Mouse (Mus musculus) stomach, postnatal 0 days (tissue): ENCODE measurements around the gene Adcy2. TPM values are rescaled to one million over a fixed set of nuclear protein-coding genes. Genes with fewer than 3 reads are reported as not detected.

Experiments used
- ATAC-seq: fragments of 200-750 bp; cut with Nextera tagmentation; 2 replicates; pipeline ENCODE4 v1.8.0; 2017; ENCODE audit not compliant: low FRiP score, low TSS enrichment
- DNase-seq: peaks from one replicate; pipeline ENCODE4 v3.0.0-alpha.2; 2016; ENCODE audit warnings: low spot score
- H3K27ac ChIP-seq: fragments of 300-500 bp; sonication (generic); replicated peaks from 2 replicates; pipeline ENCODE4 v1.5.1; 2014; ENCODE audit warnings: mild to moderate bottlenecking, control low read depth
- H3K27me3 ChIP-seq: fragments of 300-500 bp; sonication (generic); 2 replicates; pipeline ENCODE4 v1.6.1; 2014; ENCODE audit warnings: low read length; ENCODE audit not compliant: control insufficient read depth, insufficient read depth
- H3K36me3 ChIP-seq: fragments of 300-500 bp; sonication (generic); 2 replicates; pipeline ENCODE4 v1.6.1; 2014; ENCODE audit warnings: low read length, mixed read lengths; ENCODE audit not compliant: control insufficient read depth, insufficient read depth
- H3K4me1 ChIP-seq: fragments of 300-500 bp; sonication (generic); replicated peaks from 2 replicates; pipeline ENCODE4 v1.6.1; 2014; ENCODE audit warnings: antibody characterized with exemption; ENCODE audit not compliant: control insufficient read depth, insufficient read depth
- H3K4me2 ChIP-seq: fragments of 300-500 bp; sonication (generic); replicated peaks from 2 replicates; pipeline ENCODE4 v1.6.1; 2014; ENCODE audit warnings: low read depth, mild to moderate bottlenecking, control low read depth, moderate library complexity
- H3K4me3 ChIP-seq: fragments of 300-500 bp; sonication (generic); 2 replicates; pipeline ENCODE4 v1.5.1; 2014; ENCODE audit warnings: low read depth, low read length, control low read depth
- H3K9ac ChIP-seq: fragments of 300-500 bp; sonication (generic); 2 replicates; pipeline ENCODE4 v1.6.1; 2014; ENCODE audit warnings: mild to moderate bottlenecking, low read length, control low read depth, mixed read lengths
- H3K9me3 ChIP-seq: fragments of 300-500 bp; sonication (generic); 2 replicates; pipeline ENCODE4 v1.6.1; 2016; ENCODE audit warnings: low read length; ENCODE audit not compliant: control insufficient read depth
- CTCF ChIP-seq: IDR thresholded peaks from 2 replicates; pipeline ENCODE4 v1.5.1; 2016; ENCODE audit warnings: antibody characterized with exemption, low read depth, mild to moderate bottlenecking, moderate library complexity
- EP300 ChIP-seq: optimal IDR thresholded peaks from 2 replicates; pipeline ENCODE3; 2016; ENCODE audit warnings: antibody characterized with exemption
- WGBS: fragments of 180-500 bp; shearing (Covaris S2); extraction: QIAGEN DNeasy Blood & Tissue Kit; methylation state at CpG from one replicate; pipeline ENCODE4 v1.1.7; 2014; 5-methylcytosine and 5-hydroxymethylcytosine counted together
- polyA plus RNA-seq: library from polyadenylated mRNA; unstranded; fragments of >200 nt; fragmentation: Nextera tagmentation; extraction: Ambion mirVana; gene quantifications from 2 replicates; pipeline ENCODE4 v1.2.1, GENCODE M21; 2015

The Adcy2 gene
- polyA plus RNA-seq, 1 experiment from 2014 or later: 3.7 TPM

GRCm38 (mm10) chr13:69024964-69025363 lies 25.6 kb upstream of the Adcy2 start:
- TF ChIP-seq CTCF (no peak), EP300 (no peak)
- ATAC-seq (no peak), DNase-seq (peak; percentile 24)
- H3K4me2 ChIP-seq: no peak overlapping the region
- no peaks in the 10 kb centered on the region for H3K36me3 ChIP-seq
- H3K9me3 ChIP-seq: no peaks in the 10 kb centered on the region
- 34% methylated on average over 2 of the region's 2 CpGs for WGBS
- H3K27ac ChIP-seq: no peak overlapping the region
- H3K27me3 ChIP-seq: no peaks in the 10 kb centered on the region
- H3K9ac ChIP-seq: no peak overlapping the region
- no peak overlapping the region for H3K4me3 ChIP-seq
- H3K4me1 ChIP-seq: no peaks in the 10 kb centered on the region

GRCm38 (mm10) chr13:69023239-69023638 lies 23.9 kb upstream of the Adcy2 start:
- WGBS: 92% methylated on average over 2 of the region's 2 CpGs
- DNase-seq (no peak), ATAC-seq (no peak)
- no peak overlapping the region for H3K27ac ChIP-seq
- H3K4me3 ChIP-seq: no peak overlapping the region
- TF ChIP-seq CTCF (no peak), EP300 (no peak)
- H3K4me1 ChIP-seq: no peaks in the 10 kb centered on the region
- no peaks in the 10 kb centered on the region for H3K9me3 ChIP-seq
- H3K36me3 ChIP-seq: no peaks in the 10 kb centered on the region
- H3K27me3 ChIP-seq: no peaks in the 10 kb centered on the region
- no peak overlapping the region for H3K9ac ChIP-seq
- no peak overlapping the region for H3K4me2 ChIP-seq

GRCm38 (mm10) chr13:69020574-69020973 lies 21.2 kb upstream of the Adcy2 start:
- H3K4me3 ChIP-seq: no peak overlapping the region
- DNase-seq (no peak), ATAC-seq (no peak)
- H3K36me3 ChIP-seq: no peaks in the 10 kb centered on the region
- H3K9me3 ChIP-seq: no peaks in the 10 kb centered on the region
- no peak overlapping the region for H3K9ac ChIP-seq
- no peaks in the 10 kb centered on the region for H3K27me3 ChIP-seq
- no peaks in the 10 kb centered on the region for H3K4me1 ChIP-seq
- no peak overlapping the region for H3K4me2 ChIP-seq
- no peak overlapping the region for H3K27ac ChIP-seq
- TF ChIP-seq EP300 (no peak), CTCF (no peak)
- 57% methylated on average over 2 of the region's 2 CpGs for WGBS

- Histone ChIP-seq H3K4me1 (no peaks in the 10 kb centered on the region), H3K36me3 (no peaks in the 10 kb centered on the region), H3K27ac (no peak overlapping the region), H3K4me3 (no peak overlapping the region), H3K27me3 (no peaks in the 10 kb centered on the region), H3K4me2 (no peak overlapping the region), H3K9ac (no peak overlapping the region), H3K9me3 (no peaks in the 10 kb centered on the region)
- DNase-seq (peak; percentile 42), ATAC-seq (0 out of 2 replicates have a peak, but pooled peaks have one; percentile 17)
- TF ChIP-seq EP300 (no peak), CTCF (no peak)
- WGBS: 54% methylated on average over 5 of the region's 5 CpGs
Measured at GRCm38 (mm10) chr13:69006915-69007314, 7.6 kb upstream of the Adcy2 start.

GRCm38 (mm10) chr13:69006091-69006490 lies 6.8 kb upstream of the Adcy2 start:
- no peak overlapping the region for H3K27ac ChIP-seq
- 74% methylated on average over 4 of the region's 4 CpGs for WGBS
- no peak for ATAC-seq
- H3K9ac ChIP-seq: no peak overlapping the region
- H3K4me1 ChIP-seq: no peaks in the 10 kb centered on the region
- no peak for DNase-seq
- no peaks in the 10 kb centered on the region for H3K27me3 ChIP-seq
- no peak overlapping the region for H3K4me2 ChIP-seq
- no peaks in the 10 kb centered on the region for H3K9me3 ChIP-seq
- no peak overlapping the region for H3K4me3 ChIP-seq
- H3K36me3 ChIP-seq: no peaks in the 10 kb centered on the region
- TF ChIP-seq EP300 (no peak), CTCF (no peak)

- Histone ChIP-seq H3K36me3 (no peaks in the 10 kb centered on the region), H3K4me2 (no peak overlapping the region), H3K9me3 (no peaks in the 10 kb centered on the region), H3K27ac (no peak overlapping the region), H3K4me1 (no peaks in the 10 kb centered on the region), H3K27me3 (no peaks in the 10 kb centered on the region), H3K4me3 (no peak overlapping the region), H3K9ac (no peak overlapping the region)
- TF ChIP-seq CTCF (no peak), EP300 (no peak)
- ATAC-seq (no peak), DNase-seq (no peak)
- 73% methylated on average over 4 of the region's 4 CpGs for WGBS
Measured at GRCm38 (mm10) chr13:69004406-69004805, 5.1 kb upstream of the Adcy2 start.
